Mouse (Mus musculus) E14TG2a.4 (cell line): ENCODE data around the gene Gm1123.

Experiments
- CTCF ChIP-seq: conservative IDR thresholded peaks from 2 replicates; pipeline ENCODE4 v1.5.1; 2014; ENCODE audit warnings: low read length
- NANOG ChIP-seq: IDR thresholded peaks from 2 replicates; pipeline ENCODE4 v1.6.1; 2014; ENCODE audit warnings: borderline replicate concordance, low read length, mixed read lengths

- TF ChIP-seq CTCF = no peak
- TF ChIP-seq NANOG = no peak
Observed at GRCm38 (mm10) chr9:98973101-98973521, 62.4 kb downstream of the Gm1123 start.
